Mouse (Mus musculus) heart, adult 8-10 months (tissue): ENCODE results near the gene Mybl2. TPM values are rescaled to one million over a fixed set of nuclear protein-coding genes. Genes with fewer than 3 reads are reported as not detected.

Experiments used
- DNase-seq: peaks from one replicate; pipeline ENCODE4 v3.0.0; 2022; ENCODE audit warnings: low spot score
- total RNA-seq, 4 experiments: library from RNA; stranded (reverse); gene quantifications; 2 replicates each; pipeline ENCODE4 v1.2.4; 2022

Mybl2 gene
- total RNA-seq, 4 experiments from 2014 or later = 0.08 to 0.41 (median 0.26) TPM; not detected in 1

DNA sequence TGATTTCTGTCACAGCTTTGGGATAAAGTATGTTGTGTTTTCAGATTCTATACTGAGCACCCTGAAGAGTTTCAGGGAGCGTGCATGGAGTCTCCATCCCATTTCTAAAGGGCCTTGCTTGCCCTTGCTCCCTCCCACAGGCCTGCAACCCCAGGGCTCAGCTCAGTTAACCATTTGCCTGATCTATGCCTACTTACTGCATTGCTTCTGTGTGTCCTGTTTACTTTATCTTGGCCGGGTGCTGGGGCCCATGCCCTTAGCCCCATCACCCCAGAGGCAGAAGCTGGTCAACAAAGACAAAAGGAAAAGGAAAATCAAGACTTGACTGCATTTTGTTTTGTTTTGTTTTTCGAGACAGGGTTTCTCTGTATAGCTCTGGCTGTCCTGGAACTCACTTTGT is 17.1 kb downstream of the Mybl2 start:
- DNase-seq = no peak

- DNase-seq = no peak
Measured at GRCm38 (mm10) chr2:163073023-163073757, 18.7 kb downstream of the Mybl2 start.

DNA sequence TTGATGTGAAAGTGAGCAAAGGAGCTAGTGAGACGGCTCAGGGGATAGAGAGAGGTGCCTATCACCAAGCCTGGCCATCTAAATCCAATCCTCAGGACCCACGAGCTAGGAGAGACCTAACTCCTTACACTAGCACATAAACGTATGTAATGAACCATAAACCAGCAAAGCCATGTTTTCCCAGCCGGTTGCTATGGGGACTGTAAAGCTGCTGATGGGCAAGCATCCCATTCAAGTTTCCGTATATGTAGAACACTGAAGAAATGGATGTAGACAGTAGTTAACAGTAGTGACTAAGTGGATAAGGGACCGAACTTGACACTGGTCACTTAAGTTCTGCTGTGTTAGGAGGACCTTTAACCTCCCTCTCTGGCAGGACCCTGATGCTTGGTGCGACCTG is 19.5 kb downstream of the Mybl2 start:
- DNase-seq = no peak

DNA sequence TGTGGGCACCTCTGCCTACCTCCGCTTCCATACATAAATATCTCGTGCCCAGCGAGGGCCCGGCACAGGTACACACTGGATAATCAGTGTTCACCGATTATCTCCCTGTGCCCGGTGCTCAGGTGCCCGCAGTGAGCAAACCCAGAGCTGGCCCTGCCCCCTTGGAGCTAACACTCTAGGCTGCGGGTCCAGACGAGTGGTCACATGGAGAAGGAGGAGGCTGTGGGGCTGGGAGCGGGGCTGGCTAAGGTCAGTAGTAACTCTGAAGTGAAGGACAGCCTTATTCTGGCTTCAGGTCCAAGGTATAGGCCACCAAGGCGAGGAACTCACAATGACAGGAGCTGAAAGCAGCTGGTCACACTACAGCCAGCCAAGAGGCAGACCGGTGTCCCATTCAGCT is 20.3 kb downstream of the Mybl2 start:
- DNase-seq = no peak

DNA sequence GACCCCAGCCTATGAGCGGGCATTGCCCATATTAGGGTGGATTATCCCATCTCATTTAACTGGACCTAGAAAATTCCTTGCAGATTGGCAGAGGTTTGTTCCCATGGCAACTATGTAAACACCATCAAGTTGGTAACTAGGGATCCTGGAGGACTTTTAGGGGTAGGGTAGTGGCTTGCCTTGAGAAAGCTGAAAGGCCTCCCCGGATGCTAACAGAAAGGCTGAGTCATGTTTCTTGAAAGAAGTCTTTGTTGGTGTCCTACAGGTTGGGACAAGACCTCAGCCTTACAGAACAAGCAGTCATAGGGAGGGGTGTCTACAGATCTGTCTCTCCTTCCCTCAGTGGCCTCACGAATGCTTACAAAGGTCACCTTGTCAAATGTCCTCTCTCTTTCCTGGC is 20.7 kb downstream of the Mybl2 start:
- no peak for DNase-seq

GRCm38 (mm10) chr2:163079041-163079440 is 24.6 kb downstream of the Mybl2 start:
- DNase-seq = no peak

DNA sequence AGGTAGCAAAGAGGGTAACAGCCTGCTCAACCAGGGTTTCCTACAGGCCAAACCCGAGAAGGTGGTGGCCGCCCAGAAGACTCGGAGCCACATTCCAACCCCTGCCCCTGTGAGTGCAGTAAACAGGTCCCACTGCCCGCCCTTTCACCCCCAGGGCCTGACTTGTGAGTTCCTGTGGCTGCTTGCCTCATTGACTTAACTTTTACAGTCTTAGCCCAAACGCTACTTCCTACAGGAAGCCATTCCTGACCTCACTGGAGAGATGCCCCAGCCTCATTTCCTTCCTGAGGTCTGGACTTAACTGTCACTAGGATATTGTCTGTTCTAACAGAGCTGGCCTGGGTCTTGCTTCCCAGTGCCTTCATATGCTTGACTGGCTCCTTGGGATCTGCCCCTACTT is 28.1 kb downstream of the Mybl2 start:
- no peak for DNase-seq

GRCm38 (mm10) chr2:163084519-163084918 is 30.0 kb downstream of the Mybl2 start:
- no peak for DNase-seq

DNA sequence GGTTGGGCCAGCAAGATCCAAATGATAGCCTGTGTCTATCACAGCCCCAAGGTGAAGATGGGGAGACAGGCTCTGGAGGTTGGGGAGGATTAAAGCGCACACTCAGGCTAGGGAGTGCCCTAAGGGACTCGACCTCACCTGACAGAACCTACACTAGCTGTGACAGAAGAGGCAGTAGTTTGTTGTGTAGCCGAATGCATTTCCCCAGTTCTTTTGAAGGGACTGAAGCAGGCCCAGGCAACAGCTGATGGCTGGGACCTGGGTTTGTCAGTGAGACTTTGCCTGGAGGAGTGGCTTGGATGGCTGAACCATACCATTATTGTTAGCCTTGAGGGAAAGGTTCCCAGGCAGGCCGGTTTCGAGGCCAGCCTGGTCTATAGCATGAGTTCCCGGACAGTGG is 30.6 kb downstream of the Mybl2 start:
- no peak for DNase-seq

DNA sequence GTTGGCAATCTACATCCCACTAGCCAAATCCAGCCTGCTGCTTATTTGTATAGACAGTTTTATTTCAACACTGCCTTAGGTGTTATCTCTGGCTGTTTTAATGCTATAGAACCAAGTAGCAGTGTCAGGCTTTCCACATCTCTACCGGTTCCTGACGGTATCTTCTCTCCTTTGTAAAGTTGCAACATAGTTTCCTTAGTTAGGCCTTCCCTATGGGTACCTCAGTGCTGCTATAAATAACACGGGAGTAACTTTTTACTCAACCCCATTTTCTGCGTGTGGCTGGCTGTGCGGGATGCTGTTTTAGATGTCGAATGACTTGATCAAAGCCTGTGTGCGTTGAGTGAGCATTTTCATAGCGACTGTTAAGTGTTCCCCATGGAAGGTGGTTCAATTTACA is 32.1 kb downstream of the Mybl2 start:
- DNase-seq = no peak

GRCm38 (mm10) chr2:163087728-163088127 is 33.2 kb downstream of the Mybl2 start, which contains the start of gene Gtsf1l:
TSS of gene Gtsf1l (minus strand) at chr2:163087855.
- no peak for DNase-seq

GRCm38 (mm10) chr2:163089475-163090123 is 35.1 kb downstream of the Mybl2 start:
- no peak for DNase-seq

- no peak for DNase-seq
Measured at GRCm38 (mm10) chr2:163094909-163095308, 40.4 kb downstream of the Mybl2 start.

- DNase-seq = no peak
Measured at GRCm38 (mm10) chr2:163095784-163096183, 41.3 kb downstream of the Mybl2 start.

DNA sequence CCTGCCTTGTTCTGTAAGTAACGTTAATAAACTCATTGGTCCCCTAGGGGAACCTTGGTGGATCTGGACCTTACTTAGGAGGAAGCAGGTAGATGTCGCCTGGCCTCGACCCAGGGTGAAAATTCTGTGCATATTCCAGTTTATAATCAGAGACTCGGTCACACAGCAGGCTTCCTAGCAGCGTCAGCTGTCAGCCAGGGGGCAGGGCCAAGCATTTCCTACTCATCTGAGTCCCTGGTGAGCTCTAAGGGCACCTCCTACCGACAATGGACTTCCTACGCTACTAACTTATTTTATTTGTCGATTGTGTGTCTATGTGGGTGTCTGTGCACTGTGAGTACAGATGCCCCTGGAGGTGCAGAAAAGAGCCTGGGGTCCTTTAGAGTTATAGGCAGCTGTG is 45.4 kb downstream of the Mybl2 start:
- DNase-seq = no peak

DNA sequence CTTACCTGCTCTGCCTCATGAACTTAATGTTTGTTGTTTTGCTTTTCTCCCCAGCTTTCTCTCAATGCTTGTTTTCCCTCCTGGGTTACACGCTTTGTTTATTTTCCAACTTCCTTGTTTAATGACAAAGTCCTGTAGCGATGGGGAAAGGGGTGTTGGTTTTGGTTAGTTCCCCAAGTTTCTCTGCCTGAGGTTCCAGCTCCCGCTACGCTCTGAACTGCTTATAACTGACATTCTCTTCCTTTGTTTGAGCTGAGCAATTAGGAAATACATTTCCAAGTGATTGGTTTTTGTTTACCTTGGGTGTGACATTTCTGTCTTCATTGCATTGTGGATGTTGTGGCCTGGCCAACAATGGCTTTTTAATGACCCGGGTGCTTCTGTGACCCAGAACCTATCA is 46.1 kb downstream of the Mybl2 start:
- no peak for DNase-seq

- peak; percentile 49 for DNase-seq
Measured at GRCm38 (mm10) chr2:163101646-163102203, 47.2 kb downstream of the Mybl2 start.

- no peak for DNase-seq
Measured at GRCm38 (mm10) chr2:163102216-163102615, 47.7 kb downstream of the Mybl2 start.

DNA sequence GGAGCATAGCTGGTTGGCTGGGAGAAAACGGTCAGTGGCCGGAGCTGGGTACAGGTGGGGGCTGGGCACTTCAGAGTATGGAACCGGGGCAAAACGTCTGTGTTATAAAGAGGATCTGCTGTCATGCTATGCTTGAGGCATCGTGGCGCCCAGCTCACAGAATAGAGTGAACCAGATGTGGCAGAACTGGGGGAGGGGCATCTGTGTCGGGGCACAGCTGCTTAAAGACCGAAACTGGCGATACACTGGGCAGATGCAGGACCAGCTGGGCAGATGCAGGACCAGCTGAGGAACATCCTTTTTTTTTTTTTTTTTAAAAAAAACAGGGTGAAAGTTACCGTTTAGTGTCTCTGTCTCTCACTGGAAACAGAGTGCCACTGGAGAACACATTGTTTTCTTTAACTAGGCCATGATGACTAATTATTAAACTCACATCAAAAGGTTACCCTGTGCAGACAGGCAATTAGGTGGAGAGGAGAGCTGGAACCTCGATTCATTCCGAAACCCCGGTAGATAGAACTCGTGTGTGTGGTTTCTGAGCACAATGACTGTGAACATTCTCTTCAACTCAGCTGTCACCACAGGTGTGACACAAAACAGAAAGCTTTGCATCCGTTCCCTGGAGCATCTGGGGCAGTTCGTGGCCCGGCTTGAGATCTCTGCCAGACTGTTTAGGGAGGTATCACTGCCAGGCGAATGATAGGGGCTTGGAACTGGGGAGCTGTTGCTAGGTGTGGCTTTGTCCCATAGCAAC is 48.6 kb downstream of the Mybl2 start:
- no peak for DNase-seq

- no peak for DNase-seq
Measured at GRCm38 (mm10) chr2:163104086-163104770, 49.7 kb downstream of the Mybl2 start.

DNA sequence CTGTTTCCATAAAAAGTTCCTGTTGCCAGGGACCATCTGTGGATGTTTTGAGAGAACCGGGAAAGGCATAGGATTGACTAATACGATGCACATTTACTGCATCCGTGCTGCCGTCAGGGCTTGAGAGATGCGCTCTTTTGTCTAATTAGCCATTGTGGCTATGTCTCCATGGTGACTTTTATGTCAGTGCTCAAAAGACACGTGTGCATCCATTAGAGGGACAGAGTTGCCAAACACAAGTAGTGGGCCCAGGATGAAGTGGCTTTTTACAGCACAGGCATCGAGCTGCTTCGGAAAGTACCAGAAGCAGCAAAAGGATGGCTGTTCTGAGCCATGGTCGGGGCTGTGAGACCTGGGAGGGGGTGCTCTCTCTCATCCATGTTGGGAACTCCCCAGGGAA is 53.9 kb downstream of the Mybl2 start:
- no peak for DNase-seq

- DNase-seq = no peak
Measured at GRCm38 (mm10) chr2:163110706-163111105, 56.2 kb downstream of the Mybl2 start.
